Comparison of ENCODE assay signal across 8 mouse cellular contexts in the genomic region with DNA sequence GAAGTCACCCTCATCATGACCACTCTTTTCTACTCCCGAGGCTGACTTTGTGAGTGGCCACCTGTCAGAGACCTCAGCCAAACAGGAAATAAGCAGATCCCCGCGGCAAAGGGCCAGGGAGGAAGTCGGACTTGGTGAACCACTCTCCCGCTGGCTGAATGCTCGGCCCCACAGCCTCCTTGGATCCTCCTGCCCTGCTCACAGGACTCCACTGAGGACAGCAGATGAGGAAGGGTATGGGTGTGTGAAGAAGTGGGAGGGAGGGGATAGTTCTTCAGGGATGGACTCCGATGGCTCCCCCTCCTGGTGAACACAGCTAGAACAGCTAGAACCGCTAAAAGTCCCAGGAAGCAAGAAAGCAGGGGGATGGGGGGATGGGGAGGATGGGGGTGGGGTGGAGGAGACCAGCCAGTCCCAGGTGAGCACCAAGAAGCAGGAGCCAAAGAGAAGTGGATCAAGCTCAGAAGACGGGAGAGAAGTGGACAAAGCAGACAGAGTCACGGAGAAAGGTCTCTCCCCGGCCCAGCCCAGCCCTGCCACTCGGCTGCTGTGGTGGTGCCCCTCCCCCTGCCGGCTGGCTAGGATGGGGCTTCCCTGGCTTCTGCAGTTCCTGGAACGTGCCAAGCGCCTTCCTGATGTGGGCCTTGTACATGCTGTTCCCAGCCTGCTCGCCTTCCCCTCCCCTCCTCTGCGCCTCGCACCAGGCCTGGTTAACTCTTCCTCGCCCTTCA. TPM values are rescaled to one million over a fixed set of nuclear protein-coding genes. Genes with fewer than 3 reads are reported as not detected.
DNase-seq lines count a peak whose midpoint lies in the region; ATAC-seq and TF ChIP-seq lines count a peak whose summit lies in the region.

No protein-coding gene starts in this region.

- peak overlapping the region; percentile 45 for H3K9ac ChIP-seq in forebrain, embryonic 11.5 days (ENCODE audit: low read length)
- H3K9ac ChIP-seq in heart, embryonic 15.5 days, result 0 out of 2 replicates have a peak overlapping the region, but pooled peaks have one; percentile 16
- H3K9ac ChIP-seq in liver, embryonic 16.5 days (ENCODE audit: low read depth, low read length), result no peak overlapping the region
- 0 out of 2 replicates have a peak overlapping the region, but pooled peaks have one; percentile 13 for H3K9ac ChIP-seq in neural tube, embryonic 14.5 days (replicated peaks; ENCODE audit: low read depth, low read length)

- H3K27me3 ChIP-seq in E14TG2a.4 (ENCODE audit: insufficient read depth, low read length), result peaks cover 13% of the 10 kb centered on the region; the same call in 1 of the 2 replicates
- H3K27me3 ChIP-seq in forebrain, embryonic 11.5 days (ENCODE audit: control insufficient read depth, insufficient read depth, low read length), result no peaks in the 10 kb centered on the region
- no peaks in the 10 kb centered on the region for H3K27me3 ChIP-seq in heart, embryonic 15.5 days
- H3K27me3 ChIP-seq in liver, embryonic 16.5 days (ENCODE audit: control insufficient read depth, insufficient read depth, low read depth, low read length), result no peaks in the 10 kb centered on the region
- no peaks in the 10 kb centered on the region for H3K27me3 ChIP-seq in neural tube, embryonic 14.5 days (ENCODE audit: control insufficient read depth, insufficient read depth, low read length)

- peak; percentile 78 for DNase-seq in forebrain, embryonic 11.5 days (ENCODE audit: low spot score)
- DNase-seq in kidney, postnatal 10 days, result peak; percentile 86
- DNase-seq in urinary bladder, postnatal 14 days (ENCODE audit: low spot score), result peak; percentile 83

- H3K9me3 ChIP-seq in E14TG2a.4 (ENCODE audit: low read length), result no peaks in the 10 kb centered on the region
- H3K9me3 ChIP-seq in forebrain, embryonic 11.5 days (ENCODE audit: control insufficient read depth, low read length), result no peaks in the 10 kb centered on the region
- H3K9me3 ChIP-seq in heart, embryonic 15.5 days (replicated peaks), result no peaks in the 10 kb centered on the region
- no peaks in the 10 kb centered on the region for H3K9me3 ChIP-seq in liver, embryonic 16.5 days (replicated peaks; ENCODE audit: control insufficient read depth, low read length)
- no peaks in the 10 kb centered on the region for H3K9me3 ChIP-seq in neural tube, embryonic 14.5 days (ENCODE audit: control insufficient read depth, low read length)

- peak overlapping the region; percentile 37; the same call in 1 of the 2 replicates for H3K4me3 ChIP-seq in E14TG2a.4 (replicated peaks; ENCODE audit: low read length)
- H3K4me3 ChIP-seq in bone marrow, adult 2 months (replicated peaks; ENCODE audit: control insufficient read depth, low read depth, low read length), result no peak overlapping the region
- no peak overlapping the region for H3K4me3 ChIP-seq in forebrain, embryonic 11.5 days (ENCODE audit: low read depth, low read length)
- peak overlapping the region; percentile 31 for H3K4me3 ChIP-seq in heart, embryonic 15.5 days
- H3K4me3 ChIP-seq in liver, embryonic 16.5 days (ENCODE audit: low read depth, low read length), result no peak overlapping the region
- H3K4me3 ChIP-seq in neural tube, embryonic 14.5 days (ENCODE audit: low read depth, low read length), result no peak overlapping the region

- 0 out of 2 replicates have a peak, but pooled peaks have one; percentile 25 for TF ChIP-seq CTCF in E14TG2a.4 (conservative IDR thresholded peaks at IDR 0.05; ENCODE audit: low read length)
- peak; percentile 35; the same call in 1 of the 2 replicates for TF ChIP-seq CTCF in bone marrow, adult 2 months (IDR thresholded peaks at IDR 0.05; ENCODE audit: control insufficient read depth, insufficient read depth, low read length)

- WGBS in bone marrow, adult 2 months, result 17% methylated on average over 19 of the region's 19 CpGs
- WGBS in forebrain, embryonic 11.5 days, result 17% methylated on average over 19 of the region's 19 CpGs
- 14% methylated on average over 19 of the region's 19 CpGs for WGBS in heart, embryonic 15.5 days
- WGBS in liver, embryonic 16.5 days (ENCODE audit: insufficient replicate concordance), result 23% methylated on average over 19 of the region's 19 CpGs
- 16% methylated on average over 19 of the region's 19 CpGs for WGBS in neural tube, embryonic 14.5 days

- peaks cover 35% of the 10 kb centered on the region for H3K4me1 ChIP-seq in E14TG2a.4 (replicated peaks; ENCODE audit: low read depth, low read length)
- H3K4me1 ChIP-seq in bone marrow, adult 2 months (ENCODE audit: control insufficient read depth, insufficient read depth, low read length), result no peaks in the 10 kb centered on the region
- H3K4me1 ChIP-seq in forebrain, embryonic 11.5 days (replicated peaks; ENCODE audit: control insufficient read depth, insufficient read depth, low read length), result peaks cover 4% of the 10 kb centered on the region; the same call in 1 of the 2 replicates
- H3K4me1 ChIP-seq in heart, embryonic 15.5 days (replicated peaks), result peaks cover 36% of the 10 kb centered on the region
- peaks cover 24% of the 10 kb centered on the region for H3K4me1 ChIP-seq in liver, embryonic 16.5 days (ENCODE audit: control insufficient read depth, low read depth, low read length)
- 0 out of 2 replicates have a peak, but pooled peaks cover 5% of the 10 kb centered on the region for H3K4me1 ChIP-seq in neural tube, embryonic 14.5 days (ENCODE audit: control insufficient read depth, insufficient read depth, low read length)

- H3K4me2 ChIP-seq in forebrain, embryonic 11.5 days (ENCODE audit: low read depth, low read length, severe bottlenecking), result peak overlapping the region; percentile 26; the same call in 1 of the 2 replicates
- H3K4me2 ChIP-seq in heart, embryonic 15.5 days, result peak overlapping the region; percentile 57
- no peak overlapping the region for H3K4me2 ChIP-seq in liver, embryonic 16.5 days (ENCODE audit: low read depth, low read length)
- no peak overlapping the region for H3K4me2 ChIP-seq in neural tube, embryonic 14.5 days (ENCODE audit: low read depth, low read length)

- no peaks in the 10 kb centered on the region for H3K36me3 ChIP-seq in E14TG2a.4 (ENCODE audit: insufficient read depth, low read length)
- H3K36me3 ChIP-seq in forebrain, embryonic 11.5 days (ENCODE audit: control insufficient read depth, insufficient read depth, low read length), result no peaks in the 10 kb centered on the region
- H3K36me3 ChIP-seq in heart, embryonic 15.5 days, result peaks cover 28% of the 10 kb centered on the region
- no peaks in the 10 kb centered on the region; the same call in 1 of the 2 replicates for H3K36me3 ChIP-seq in liver, embryonic 16.5 days (ENCODE audit: control insufficient read depth, insufficient read depth)
- no peaks in the 10 kb centered on the region for H3K36me3 ChIP-seq in neural tube, embryonic 14.5 days (ENCODE audit: control insufficient read depth, insufficient read depth, low read length)

- H3K27ac ChIP-seq in bone marrow, adult 2 months (ENCODE audit: control insufficient read depth, insufficient read depth, low read depth, low read length, poor library complexity), result no peak overlapping the region; the same call in 1 of the 2 replicates
- H3K27ac ChIP-seq in forebrain, embryonic 11.5 days (ENCODE audit: low read depth, low read length), result peak overlapping the region; percentile 21; the same call in 1 of the 2 replicates
- peak overlapping the region; percentile 85 for H3K27ac ChIP-seq in heart, embryonic 15.5 days
- H3K27ac ChIP-seq in liver, embryonic 16.5 days (ENCODE audit: low read length), result no peak overlapping the region
- peak overlapping the region; percentile 34; the same call in 1 of the 2 replicates for H3K27ac ChIP-seq in neural tube, embryonic 14.5 days (ENCODE audit: low read depth, low read length)

- peak; percentile 61 for ATAC-seq in forebrain, embryonic 11.5 days (replicated peaks; ENCODE audit: low FRiP score)
- peak; percentile 93 for ATAC-seq in heart, embryonic 15.5 days (replicated peaks; ENCODE audit: insufficient number of reproducible peaks, insufficient read depth, low FRiP score, low read depth)
- peak; percentile 56 for ATAC-seq in liver, embryonic 16.5 days (ENCODE audit: low read depth)
- ATAC-seq in neural tube, embryonic 14.5 days (ENCODE audit: low read depth), result peak; percentile 83

- no peak for TF ChIP-seq POLR2A in bone marrow, adult 2 months (IDR thresholded peaks at IDR 0.05; ENCODE audit: borderline replicate concordance, control insufficient read depth, low read depth, low read length)

RNA-seq across cellular contexts. Expression of a gene that starts 57.9 kb away (rescaled TPM):
- polyA plus RNA-seq in bone marrow, adult 2 months (2011; ENCODE audit: insufficient read depth, insufficient read length, low replicate concordance, missing spikeins), result 3.0 and 7.6 TPM in 2 replicates
- polyA plus RNA-seq in forebrain, embryonic 11.5 days (2014; fragmentation: Nextera tagmentation; extraction: Ambion mirVana), result 1.8 and 1.9 TPM in 2 replicates
- polyA plus RNA-seq in heart, embryonic 15.5 days (2015; fragmentation: Nextera tagmentation; extraction: Ambion mirVana), result 4.7 and 5.7 TPM in 2 replicates
- 1.2 and 1.7 TPM in 2 replicates for polyA plus RNA-seq in liver, embryonic 16.5 days (2015; fragmentation: Nextera tagmentation; extraction: Ambion mirVana)
- polyA plus RNA-seq in neural tube, embryonic 14.5 days (2014; fragmentation: Nextera tagmentation; extraction: Ambion mirVana), result 1.8 TPM in 2 replicates

Comparison
In these comparisons a context has a peak if more than half of its experiments do, and no peak if none do; other contexts are left out.
1. H3K4me3 ChIP-seq: peak in E14TG2a.4 (single experiment) and heart, embryonic 15.5 days (single experiment); none in bone marrow, adult 2 months (single experiment), forebrain, embryonic 11.5 days (single experiment), liver, embryonic 16.5 days (single experiment) and neural tube, embryonic 14.5 days (single experiment).
2. H3K27ac ChIP-seq: peak in forebrain, embryonic 11.5 days (single experiment), heart, embryonic 15.5 days (single experiment) and neural tube, embryonic 14.5 days (single experiment); none in bone marrow, adult 2 months (single experiment) and liver, embryonic 16.5 days (single experiment).
3. H3K4me2 ChIP-seq: peak in forebrain, embryonic 11.5 days (single experiment) and heart, embryonic 15.5 days (single experiment); none in liver, embryonic 16.5 days (single experiment) and neural tube, embryonic 14.5 days (single experiment).
4. Peak in every context shown above with its lines, with median percentiles within 50 percentile points of each other: ATAC-seq and DNase-seq.